Mouse (Mus musculus) brain, embryonic 14.5 days (tissue): Measurements from ENCODE around the gene Lce3a. TPM values are rescaled to one million over a fixed set of nuclear protein-coding genes. Genes with fewer than 3 reads are reported as not detected.
A peak's percentile ranks its signal among the peaks of the same experiment; 100 is the strongest.

Experiments used
- DNase-seq: peaks from one replicate; pipeline ENCODE4 v3.0.0-alpha.2; 2011; ENCODE audit warnings: low read depth
- CTCF ChIP-seq: fragments of 200-500 bp; IDR thresholded peaks from 2 replicates; pipeline ENCODE4 v1.5.1; 2012; ENCODE audit warnings: inconsistent platforms, mild to moderate bottlenecking, moderate library complexity, borderline replicate concordance; ENCODE audit not compliant: insufficient read depth, insufficient read length; ENCODE audit errors: extremely low read depth
- POLR2A ChIP-seq: fragments of 200-500 bp; IDR thresholded peaks from 2 replicates; pipeline ENCODE4 v1.6.1; 2012; ENCODE audit warnings: mild to moderate bottlenecking, inconsistent platforms, borderline replicate concordance; ENCODE audit not compliant: poor library complexity, insufficient read depth, insufficient read length, severe bottlenecking; ENCODE audit errors: extremely low read depth
- polyA plus RNA-seq: library from polyadenylated mRNA; depleted of rRNA; stranded (reverse); fragments of >200 nt; gene quantifications from 2 replicates; pipeline ENCODE4 v1.2.3, GENCODE M21; 2012; rRNA removed

Gene Lce3a
- polyA plus RNA-seq = not detected in 2 replicates

- DNase-seq = no peak
- TF ChIP-seq POLR2A (no peak), CTCF (no peak)
These were observed at the start of gene Lce3a for GRCm38 (mm10) chr3:92926130-92926529. Gene Lce3a (minus strand): TSS chr3:92926230.

DNA sequence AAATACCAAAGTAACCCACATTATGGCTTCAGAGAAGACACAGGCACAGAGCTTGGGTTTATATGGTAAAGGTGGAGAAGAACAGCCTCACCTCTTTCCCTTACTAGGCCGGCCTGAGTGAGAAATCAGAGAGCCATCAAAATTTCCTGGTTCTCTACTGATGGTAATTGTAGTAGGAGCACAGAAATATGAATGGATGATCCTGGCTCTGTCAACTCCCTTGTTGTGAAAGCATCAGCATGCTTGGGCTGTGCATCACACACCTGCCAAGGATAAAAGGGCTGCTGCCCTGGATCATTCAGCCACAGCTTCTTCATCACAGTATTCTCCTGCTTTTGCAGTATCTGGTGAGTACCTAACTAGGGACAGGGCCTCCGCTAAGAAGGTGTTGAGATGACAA, 40.7 kb upstream of the Lce3a start, which contains the start of gene Lce3e:
TSS of gene Lce3e (plus strand) at position 301 of the 400 bp plus-strand sequence.
- TF ChIP-seq POLR2A = no peak
- TF ChIP-seq CTCF = no peak
- no peak for DNase-seq

GRCm38 (mm10) chr3:92957090-92957489, 31.1 kb upstream of the Lce3a start, which contains the start of gene Lce3d:
Gene Lce3d (plus strand): TSS chr3:92957390.
- TF ChIP-seq POLR2A (no peak), CTCF (no peak)
- DNase-seq = no peak

DNA sequence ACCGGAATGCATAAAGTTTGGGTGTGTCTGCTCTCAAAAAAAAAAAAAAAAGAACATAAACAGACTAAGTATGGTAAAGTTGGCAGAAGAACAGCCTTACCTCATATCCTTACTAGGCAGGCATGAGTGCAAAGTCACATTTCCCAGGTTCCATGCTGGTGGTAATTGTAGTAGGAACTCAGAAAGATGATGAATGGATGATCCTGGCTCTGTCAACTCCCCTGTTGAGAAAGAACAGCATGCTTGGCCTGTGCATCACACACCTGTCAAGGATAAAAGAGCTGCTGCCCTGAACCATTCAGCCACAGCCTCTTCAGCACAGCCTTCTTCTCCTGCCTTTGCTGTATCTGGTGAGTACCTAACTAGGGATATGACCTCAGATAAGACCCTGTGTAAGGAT, 18.2 kb upstream of the Lce3a start, which contains the start of gene Lce3c:
TSS of gene Lce3c (plus strand) at position 301 of the 400 bp plus-strand sequence.
- no peak for DNase-seq
- TF ChIP-seq CTCF = no peak
- TF ChIP-seq POLR2A = no peak

- TF ChIP-seq CTCF (no peak), POLR2A (no peak)
- DNase-seq = no peak
These were observed 6.6 kb upstream of the Lce3a start, which contains the start of gene Lce3b for GRCm38 (mm10) chr3:92932679-92933078. Gene Lce3b (plus strand): TSS chr3:92932979.

DNA sequence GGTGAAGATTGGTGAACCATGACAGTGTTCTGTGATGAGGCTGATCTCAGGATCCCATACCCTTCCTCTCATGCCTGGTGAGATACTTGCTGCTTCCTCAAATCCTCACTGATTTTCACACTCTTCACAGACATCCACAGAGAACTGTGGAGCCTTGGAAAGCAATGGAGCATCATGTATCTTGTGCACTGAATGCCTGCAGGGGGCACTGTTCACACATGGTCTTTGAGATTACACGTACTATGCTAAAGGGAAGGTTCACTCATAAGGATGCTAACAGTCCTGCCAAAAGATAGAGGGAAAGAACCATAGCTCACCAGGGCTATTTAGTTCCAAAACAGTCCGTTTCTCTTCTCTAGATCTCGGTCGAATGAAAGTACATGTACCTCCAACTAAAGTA, 5.7 kb downstream of the Lce3a start:
- TF ChIP-seq POLR2A = no peak
- peak; percentile 48; the same call in 1 of the 2 replicates for TF ChIP-seq CTCF
- peak; percentile 40 for DNase-seq

DNA sequence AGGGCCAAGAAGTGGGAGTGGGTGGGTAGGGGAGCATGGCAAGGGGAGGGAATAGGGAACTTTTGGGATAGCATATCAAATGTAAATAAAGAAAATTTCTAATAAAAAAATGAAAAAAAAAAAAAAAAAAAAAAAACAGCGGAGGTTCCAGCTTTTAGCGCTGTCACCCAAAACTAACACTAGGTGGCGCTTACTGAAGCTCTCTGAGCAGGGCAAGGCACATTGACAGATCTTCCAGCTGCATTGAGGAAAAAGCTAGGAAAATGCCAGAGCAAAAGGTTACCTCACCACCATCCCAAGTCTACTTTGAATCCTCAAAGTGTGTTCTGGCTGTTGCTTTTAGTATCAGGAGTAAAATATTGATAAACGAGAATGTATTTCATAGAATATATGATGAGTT, 18.5 kb downstream of the Lce3a start:
- no peak for TF ChIP-seq POLR2A
- peak; percentile 72; the same call in 1 of the 2 replicates for TF ChIP-seq CTCF
- DNase-seq = peak; percentile 62

DNA sequence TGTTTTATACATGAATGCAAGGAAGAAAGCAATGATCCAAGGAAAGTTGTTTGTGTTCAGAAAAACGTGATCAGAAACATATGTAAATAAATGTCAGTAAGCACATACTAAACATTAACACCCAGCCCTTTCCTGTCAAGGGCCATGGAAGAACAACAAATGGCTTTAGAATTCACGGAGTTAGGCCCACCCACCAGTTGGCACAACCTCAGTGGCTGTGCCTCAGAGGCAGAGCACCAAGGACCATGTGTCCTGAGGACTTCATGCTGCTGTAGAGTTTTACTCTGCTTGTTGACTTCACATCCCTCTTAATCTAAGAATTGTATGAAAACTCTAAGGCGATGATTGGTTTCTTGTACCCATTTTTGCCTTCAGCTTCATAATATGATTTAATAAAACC, 20.8 kb downstream of the Lce3a start:
- TF ChIP-seq POLR2A (no peak), CTCF (no peak)
- DNase-seq = no peak

DNA sequence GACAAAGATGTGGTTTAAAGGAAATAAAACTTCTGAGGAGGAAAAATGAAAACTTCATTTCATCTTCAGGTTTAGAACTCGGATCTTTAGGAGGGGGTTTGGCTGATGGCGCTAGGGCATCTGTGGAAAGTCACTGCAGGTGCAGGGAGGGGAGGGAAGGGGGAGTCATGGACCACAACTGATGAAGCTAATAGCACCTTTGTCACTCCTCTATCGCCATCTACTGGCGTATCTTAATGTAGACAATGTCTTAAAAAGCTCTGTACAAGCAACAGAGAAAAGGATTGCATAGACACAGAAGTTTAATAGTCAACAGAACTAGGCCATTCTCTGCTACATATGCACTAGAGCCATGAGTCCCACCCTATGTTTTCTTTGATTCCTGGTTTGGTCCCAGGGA, 22.4 kb downstream of the Lce3a start:
- TF ChIP-seq CTCF (peak; percentile 40; the same call in 1 of the 2 replicates), POLR2A (no peak)
- DNase-seq = peak; percentile 64

DNA sequence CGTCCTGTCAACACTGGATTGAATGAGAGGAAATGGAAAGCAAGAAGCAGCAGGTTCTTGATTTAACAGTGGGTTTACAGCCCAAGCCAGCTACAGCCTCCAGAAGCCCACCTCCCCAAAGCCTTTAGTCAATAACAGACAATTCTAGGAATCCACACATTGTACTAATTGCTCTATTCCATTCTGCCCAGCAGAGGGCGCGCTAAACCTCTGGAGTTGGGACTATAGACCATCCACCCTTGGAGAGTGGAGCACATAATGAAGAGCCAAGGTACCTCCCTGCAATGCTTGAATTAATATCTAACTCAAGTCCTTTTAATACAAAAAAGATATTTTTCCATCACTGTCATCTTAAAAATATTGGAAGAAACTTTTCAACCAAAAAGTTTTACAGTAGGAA, 23.0 kb downstream of the Lce3a start:
- DNase-seq = peak; percentile 20
- TF ChIP-seq CTCF = peak; percentile 56; the same call in 1 of the 2 replicates
- TF ChIP-seq POLR2A = no peak

GRCm38 (mm10) chr3:92894489-92894888, 31.5 kb downstream of the Lce3a start:
- TF ChIP-seq CTCF (no peak), POLR2A (no peak)
- no peak for DNase-seq

GRCm38 (mm10) chr3:92894063-92894462, 32.0 kb downstream of the Lce3a start:
- DNase-seq = peak; percentile 39

More at GRCm38 (mm10) chr3:92894063-92894462, 32.0 kb downstream of the Lce3a start:
- no peak for TF ChIP-seq POLR2A
- TF ChIP-seq CTCF = no peak

Other genes starting within 250 kb of the Lce3a start
- not detected in 2 replicates for gene Lce1c, start 247.0 kb downstream of the Lce3a start, polyA plus RNA-seq
- gene Lce1d, start 239.0 kb downstream of the Lce3a start, polyA plus RNA-seq = not detected in 2 replicates
- not detected in 2 replicates for gene Lce1e, start 217.2 kb downstream of the Lce3a start, polyA plus RNA-seq
- not detected in 2 replicates for gene Lce1f, start 205.9 kb downstream of the Lce3a start, polyA plus RNA-seq
- not detected in 2 replicates for gene Gm38119, start 187.1 kb downstream of the Lce3a start, polyA plus RNA-seq
- not detected in 2 replicates for gene Lce1g, start 173.9 kb downstream of the Lce3a start, polyA plus RNA-seq
- gene Lce1h, start 161.2 kb downstream of the Lce3a start, polyA plus RNA-seq = not detected in 2 replicates
- gene Lce1i, start 147.3 kb downstream of the Lce3a start, polyA plus RNA-seq = not detected in 2 replicates
- not detected in 2 replicates for gene Lce1j, start 135.7 kb downstream of the Lce3a start, polyA plus RNA-seq
- not detected in 2 replicates for gene Lce1k, start 118.3 kb downstream of the Lce3a start, polyA plus RNA-seq
- gene Kprp, start 99.0 kb downstream of the Lce3a start, polyA plus RNA-seq = not detected in 2 replicates
- gene Lce1l, start 74.9 kb downstream of the Lce3a start, polyA plus RNA-seq = not detected in 2 replicates
- gene 2310050C09Rik, start 56.0 kb downstream of the Lce3a start, polyA plus RNA-seq = not detected in 2 replicates
- gene Lce3b, start 6.7 kb upstream of the Lce3a start, polyA plus RNA-seq = not detected in 2 replicates
- gene Lce3c, start 18.3 kb upstream of the Lce3a start, polyA plus RNA-seq = not detected in 2 replicates
- gene Lce3d, start 31.2 kb upstream of the Lce3a start, polyA plus RNA-seq = not detected in 2 replicates
- gene Lce3e, start 40.8 kb upstream of the Lce3a start, polyA plus RNA-seq = not detected in 2 replicates
- gene Lce3f, start 66.0 kb upstream of the Lce3a start, polyA plus RNA-seq = not detected in 2 replicates
- gene Crct1, start 89.5 kb upstream of the Lce3a start, polyA plus RNA-seq = 0.59 and 1.0 TPM in 2 replicates
- gene Lce1m, start 92.8 kb upstream of the Lce3a start, polyA plus RNA-seq = not detected in 2 replicates
- gene Gm4858, start 142.6 kb upstream of the Lce3a start, polyA plus RNA-seq = not detected in 2 replicates
- gene Crnn, start 218.6 kb upstream of the Lce3a start, polyA plus RNA-seq = not detected in 2 replicates